Mouse (Mus musculus): ENCODE measurements around the gene Dio1. TPM values are rescaled to one million over a fixed set of nuclear protein-coding genes. Genes with fewer than 3 reads are reported as not detected.
A peak's percentile ranks its signal among the peaks of the same experiment; 100 is the strongest.

Dio1 gene
- total RNA-seq, 2 experiments from 2014 or later = not detected

DNA sequence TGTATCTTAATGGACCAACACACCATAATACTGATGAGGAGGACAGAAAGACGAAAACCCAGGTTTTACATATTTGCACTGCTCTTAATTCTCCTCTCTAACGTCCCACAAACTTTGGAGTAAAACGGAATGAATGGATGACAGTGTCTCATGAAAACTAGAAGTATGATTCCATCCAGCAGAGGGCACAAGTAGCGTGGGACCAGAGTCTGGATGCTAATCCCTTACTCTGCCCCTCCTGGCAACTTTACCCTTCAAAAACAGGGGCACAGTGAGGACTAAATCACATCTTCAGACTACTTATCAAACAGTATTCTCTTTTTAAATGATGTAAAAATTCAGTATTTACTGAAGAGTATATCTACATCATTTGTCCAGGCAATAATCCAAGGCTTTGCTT, 56.5 kb downstream of the Dio1 start:
- H3K27ac ChIP-seq = peak overlapping the region; percentile 66
- DNase-seq (ENCODE audit: low spot score in 2 of 2) = peak; percentile 51 to 58
- TF ChIP-seq CTCF (conservative IDR thresholded peaks at IDR 0.05) = peak; percentile 85
- H3K4me3 ChIP-seq = no peak overlapping the region

DNA sequence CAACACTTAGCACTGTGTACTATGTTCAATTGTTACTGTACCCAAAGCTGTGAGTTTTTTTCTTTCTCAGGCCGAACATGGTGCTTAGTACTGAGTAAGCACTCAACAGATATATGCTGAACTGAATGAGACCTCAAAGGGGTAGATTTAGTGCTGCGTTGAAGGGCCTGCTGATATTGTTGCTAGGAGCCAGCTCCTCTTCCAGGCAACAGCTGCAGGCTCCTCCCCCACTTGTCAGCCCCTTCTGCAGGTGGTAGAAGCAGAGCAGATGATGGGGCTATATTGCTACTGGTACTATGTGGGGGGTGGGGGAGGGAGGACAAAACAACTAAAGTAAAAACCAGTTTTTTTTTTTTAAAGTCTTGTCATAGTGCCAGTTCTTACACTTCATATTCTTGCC, 57.5 kb downstream of the Dio1 start:
- peak overlapping the region; percentile 66 for H3K27ac ChIP-seq
- H3K4me3 ChIP-seq = no peak overlapping the region
- no peak for DNase-seq (ENCODE audit: low spot score in 2 of 2)
- TF ChIP-seq CTCF (conservative IDR thresholded peaks at IDR 0.05) = no peak

DNA sequence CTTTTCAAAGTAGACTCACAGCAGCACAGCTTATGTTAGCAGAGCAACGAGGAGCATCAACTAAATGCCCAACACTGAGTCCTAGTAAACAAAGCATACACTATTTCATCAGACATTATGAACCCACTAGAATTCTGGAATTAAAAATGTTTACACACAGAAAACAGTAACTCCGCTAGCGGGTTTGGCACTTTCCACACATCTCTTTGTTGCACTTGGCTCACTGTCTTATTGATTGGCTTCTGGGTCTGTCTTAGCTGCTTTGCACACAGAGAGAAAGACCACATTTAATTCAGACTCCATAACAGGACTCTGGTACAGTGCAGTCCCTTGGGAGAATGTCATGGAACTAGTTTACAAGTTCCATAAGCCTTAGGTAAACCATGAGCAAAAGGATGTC, 58.9 kb downstream of the Dio1 start:
- no peak for DNase-seq (ENCODE audit: low spot score in 2 of 2)
- H3K27ac ChIP-seq = peak overlapping the region; percentile 66
- no peak overlapping the region for H3K4me3 ChIP-seq
- no peak for TF ChIP-seq CTCF (conservative IDR thresholded peaks at IDR 0.05)

DNA sequence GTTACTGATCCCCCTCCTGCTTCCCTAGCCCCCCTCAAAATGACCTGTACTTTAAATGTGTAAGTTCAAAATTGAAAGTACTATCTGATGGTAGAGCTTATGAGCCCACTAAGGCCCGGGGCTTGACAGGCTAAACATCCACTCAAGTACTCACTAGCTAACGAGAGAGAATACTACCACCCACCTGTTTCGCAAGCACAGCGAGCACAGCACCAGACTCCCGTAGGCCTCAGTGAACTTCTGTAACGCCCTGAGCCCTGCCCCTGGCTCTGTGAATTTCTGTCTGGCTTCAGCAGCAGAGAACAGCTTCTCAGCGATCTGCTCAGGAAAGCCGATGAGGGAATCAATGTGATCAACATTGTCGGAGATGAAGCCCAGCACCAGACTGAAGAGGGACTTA, 59.9 kb downstream of the Dio1 start:
- peak overlapping the region; percentile 66 for H3K27ac ChIP-seq
- no peak overlapping the region; the same call in 1 of the 2 replicates for H3K4me3 ChIP-seq
- TF ChIP-seq CTCF (conservative IDR thresholded peaks at IDR 0.05) = no peak
- no peak for DNase-seq (ENCODE audit: low spot score in 2 of 2)

DNA sequence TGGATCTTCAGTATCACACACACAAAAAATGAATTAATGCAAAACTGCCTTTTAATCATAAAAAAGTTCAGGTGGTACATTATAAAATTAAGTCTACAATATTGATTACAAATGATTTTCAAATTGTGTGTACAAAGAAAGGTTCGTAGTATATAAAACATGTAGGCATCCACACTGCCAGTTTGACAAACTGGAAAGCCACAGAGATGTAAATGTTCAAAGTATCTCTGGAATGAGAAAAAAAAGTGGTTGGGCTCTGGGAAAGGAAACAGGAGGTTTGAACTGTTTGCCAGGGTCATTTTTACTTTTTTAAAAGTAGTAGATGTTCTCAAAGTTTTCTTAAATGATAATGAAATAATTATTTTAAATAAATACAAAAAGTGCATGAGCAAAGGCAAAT, 60.9 kb downstream of the Dio1 start:
- H3K27ac ChIP-seq = no peak overlapping the region
- TF ChIP-seq CTCF (conservative IDR thresholded peaks at IDR 0.05) = no peak
- no peak for DNase-seq (ENCODE audit: low spot score in 2 of 2)
- H3K4me3 ChIP-seq = no peak overlapping the region

DNA sequence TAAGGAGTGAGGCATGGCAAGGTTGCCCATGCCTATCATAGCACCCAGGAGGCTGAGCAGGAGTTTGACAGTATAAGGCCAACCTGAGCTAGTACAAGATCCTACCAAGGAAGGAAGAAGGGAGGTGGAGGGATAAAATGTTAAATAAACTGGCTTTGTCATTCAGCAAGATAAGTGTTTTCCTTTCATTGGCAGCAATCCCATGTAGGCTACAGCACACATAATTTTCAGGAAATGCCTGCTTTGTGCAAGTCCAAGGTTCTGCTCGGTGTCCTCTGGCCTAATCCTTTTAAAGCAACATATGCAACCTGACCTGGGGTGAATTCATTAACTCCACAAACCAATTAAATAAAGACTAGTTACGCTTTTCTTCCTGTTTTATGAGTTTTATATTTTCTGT, 61.6 kb downstream of the Dio1 start:
- TF ChIP-seq CTCF (conservative IDR thresholded peaks at IDR 0.05) = no peak
- Histone ChIP-seq H3K27ac (no peak overlapping the region), H3K4me3 (no peak overlapping the region)
- DNase-seq (ENCODE audit: low spot score in 2 of 2) = no peak

DNA sequence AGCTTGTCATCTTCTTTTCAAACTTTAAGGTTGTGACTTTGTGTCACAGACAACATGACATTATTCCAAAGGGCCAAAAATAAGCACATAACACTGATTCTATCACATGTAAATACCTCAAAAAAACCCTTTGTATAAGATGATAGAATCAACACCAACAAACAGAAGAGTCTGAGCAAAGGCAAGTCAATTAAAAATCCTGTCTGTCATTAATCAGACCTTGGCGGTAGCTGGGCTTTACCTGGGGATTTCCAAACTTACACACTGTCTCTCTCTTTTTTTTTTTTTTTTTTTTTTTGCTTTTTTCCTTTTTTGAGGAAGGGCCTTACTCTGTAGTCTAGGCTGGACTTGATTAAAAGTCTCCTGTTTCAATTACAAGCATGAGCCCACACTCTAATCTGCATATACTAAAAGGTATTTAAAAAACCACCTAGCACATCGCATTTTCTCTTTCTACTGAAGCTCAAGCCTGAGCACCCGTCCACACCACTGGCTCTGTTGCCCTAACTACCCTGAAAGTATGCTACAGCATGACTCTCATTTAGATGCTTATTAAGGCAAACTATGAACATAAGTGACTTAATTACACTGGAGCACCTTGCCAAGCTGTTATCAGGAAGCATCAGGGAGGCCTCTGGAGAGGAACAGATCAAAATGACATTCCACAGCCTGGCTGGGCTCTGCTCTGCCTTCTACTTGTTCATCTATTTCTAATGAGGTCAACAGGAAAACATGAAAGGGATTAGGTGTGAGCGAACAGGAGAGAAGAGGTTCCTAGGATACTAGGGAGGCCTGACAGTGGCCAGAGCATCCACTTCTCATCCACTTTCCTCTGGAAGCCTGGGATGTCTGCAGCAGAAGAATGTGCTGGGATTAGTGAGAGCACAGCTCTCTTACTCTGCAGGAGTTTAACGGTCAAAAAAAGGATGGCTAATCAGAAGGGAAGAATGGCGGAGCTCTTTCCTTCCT, 63.3 kb downstream of the Dio1 start:
- no peak for DNase-seq (ENCODE audit: low spot score in 2 of 2)
- Histone ChIP-seq H3K27ac (peak overlapping the region; percentile 72), H3K4me3 (no peak overlapping the region)
- no peak for TF ChIP-seq CTCF (conservative IDR thresholded peaks at IDR 0.05)

Other genes with a start within 250 kb of the Dio1 start
- gene Mrpl37, start 240.3 kb downstream of the Dio1 start, total RNA-seq (2021) = 10 to 100 TPM; 59.4 to 59.9 TPM
- gene Cyb5rl, start 240.2 kb downstream of the Dio1 start, total RNA-seq (2021) = 1 to 10 TPM; 3.9 to 9.6 TPM
- not detected for gene Cdcp2, start 210.3 kb downstream of the Dio1 start, total RNA-seq (2021)
- 100 to 1,000 TPM; 207 TPM for gene Tmem59, start 128.8 kb downstream of the Dio1 start, total RNA-seq (2021)
- gene Tceanc2, start 128.1 kb downstream of the Dio1 start, total RNA-seq (2021) = 10 to 100 TPM; 14.6 to 18.0 TPM
- not detected for gene Ldlrad1, start 98.0 kb downstream of the Dio1 start, total RNA-seq (2021)
- gene Lrrc42, start 53.6 kb downstream of the Dio1 start, total RNA-seq (2021) = 10 to 100 TPM; 31.7 to 33.4 TPM
- gene Hspb11, start 53.6 kb downstream of the Dio1 start, total RNA-seq (2021) = 10 to 100 TPM; 22.9 to 26.0 TPM
- 10 to 100 TPM; 49.4 to 51.2 TPM for gene Yipf1, start 7.2 kb upstream of the Dio1 start, total RNA-seq (2021)
- gene Ndc1, start 60.6 kb upstream of the Dio1 start, total RNA-seq (2021) = 10 to 100 TPM; 11.7 to 11.8 TPM
- 1 to 10 TPM in 1 of 2 experiments, under 1 TPM in 1; 0.64 to 2.5 TPM for gene Glis1, start 127.4 kb upstream of the Dio1 start, total RNA-seq (2021)

All from layer of hippocampus, adult 2 months (tissue).